Mouse (Mus musculus): ENCODE results near the gene Gabra1. TPM values are rescaled to one million over a fixed set of nuclear protein-coding genes. Genes with fewer than 3 reads are reported as not detected.

The Gabra1 gene
- polyA plus RNA-seq, 1 experiment = not detected

DNA sequence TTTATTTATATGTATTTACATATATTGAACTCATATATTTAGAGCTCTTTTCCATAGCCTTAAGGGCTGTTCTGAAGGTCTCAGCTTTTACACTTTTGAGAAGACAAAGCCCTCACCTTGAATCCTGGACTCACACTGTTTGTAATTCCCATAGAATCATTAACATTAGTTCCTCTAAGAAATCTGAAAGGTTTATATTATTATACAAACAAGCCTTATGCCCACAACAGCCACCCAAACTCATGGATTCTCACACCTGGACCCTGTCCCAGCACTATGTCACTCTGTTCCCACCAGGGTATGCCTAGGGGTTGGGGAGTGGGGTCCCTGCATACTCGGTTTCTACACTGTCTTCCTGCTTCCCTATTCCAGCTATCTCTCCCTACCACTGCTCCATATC, 72.7 kb downstream of the Gabra1 start:
- Histone ChIP-seq H3K4me1 (ENCODE audit: control insufficient read depth, insufficient read depth, insufficient read length, low read length) (no peaks in the 10 kb centered on the region), H3K27ac (ENCODE audit: insufficient read depth, low read depth, low read length) (no peak overlapping the region), H3K27me3 (ENCODE audit: control insufficient read depth, insufficient read depth, low read length) (no peaks in the 10 kb centered on the region), H3K36me3 (ENCODE audit: control insufficient read depth, insufficient read depth, low read length) (no peaks in the 10 kb centered on the region), H3K4me3 (ENCODE audit: low read depth, low read length) (no peak overlapping the region)
- TF ChIP-seq CTCF (IDR thresholded peaks at IDR 0.05; ENCODE audit: extremely low read depth, insufficient read length, insufficient replicate concordance, low read depth, low read length) = no peak
- TF ChIP-seq POLR2A (IDR thresholded peaks at IDR 0.05; ENCODE audit: low read depth, low read length) = no peak
- 68% methylated on average over 1 of the region's 1 CpGs for WGBS

DNA sequence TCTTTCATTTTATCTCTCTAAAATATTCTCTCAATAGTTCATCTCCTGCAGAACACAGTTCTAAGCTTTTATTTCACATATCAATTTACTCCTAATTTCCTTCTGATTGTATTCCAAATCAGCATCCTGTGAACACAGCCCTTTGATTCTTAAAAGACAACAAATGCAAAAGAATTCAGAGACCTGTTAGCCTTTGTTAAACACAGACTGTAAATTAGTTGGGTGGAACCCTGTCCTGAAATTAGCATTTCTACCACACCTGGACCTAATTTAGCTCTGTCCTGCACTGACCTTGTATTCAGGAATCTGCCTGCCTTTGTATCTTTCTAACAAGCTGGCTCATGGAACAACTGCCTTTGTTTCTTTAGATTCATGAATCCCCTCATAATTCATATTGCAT, 73.1 kb downstream of the Gabra1 start:
- no peaks in the 10 kb centered on the region for H3K36me3 ChIP-seq (ENCODE audit: control insufficient read depth, insufficient read depth, low read length)
- TF ChIP-seq POLR2A (IDR thresholded peaks at IDR 0.05; ENCODE audit: low read depth, low read length) = no peak
- no peak for TF ChIP-seq CTCF (IDR thresholded peaks at IDR 0.05; ENCODE audit: extremely low read depth, insufficient read length, insufficient replicate concordance, low read depth, low read length)
- no peak overlapping the region for H3K4me3 ChIP-seq (ENCODE audit: low read depth, low read length)
- no peak overlapping the region for H3K27ac ChIP-seq (ENCODE audit: insufficient read depth, low read depth, low read length)
- H3K4me1 ChIP-seq (ENCODE audit: control insufficient read depth, insufficient read depth, insufficient read length, low read length) = no peaks in the 10 kb centered on the region
- H3K27me3 ChIP-seq (ENCODE audit: control insufficient read depth, insufficient read depth, low read length) = no peaks in the 10 kb centered on the region

DNA sequence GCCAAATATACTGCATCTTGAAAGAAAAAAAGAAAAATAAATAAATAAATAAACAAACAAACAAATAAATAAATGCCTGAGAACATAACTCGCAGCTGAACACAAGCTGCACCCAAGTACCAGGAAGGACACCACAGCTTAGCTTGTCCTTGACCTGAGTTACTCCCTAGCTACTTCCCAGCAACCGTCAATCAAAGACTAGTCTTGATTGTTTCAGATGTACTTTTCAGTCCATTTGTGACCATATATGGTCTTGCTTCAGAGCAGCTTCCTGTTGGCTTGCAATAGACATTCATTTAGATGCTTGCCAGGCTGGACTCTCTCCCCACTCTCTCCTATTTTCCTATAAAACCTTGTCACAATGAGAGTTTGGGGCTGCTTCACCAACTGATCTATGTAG, 87.2 kb downstream of the Gabra1 start:
- WGBS = 71% methylated on average over 2 of the region's 2 CpGs

More for the DNA sequence above, 87.2 kb downstream of the Gabra1 start:
- TF ChIP-seq POLR2A (IDR thresholded peaks at IDR 0.05; ENCODE audit: low read depth, low read length) (no peak), CTCF (IDR thresholded peaks at IDR 0.05; ENCODE audit: extremely low read depth, insufficient read length, insufficient replicate concordance, low read depth, low read length) (no peak)
- Histone ChIP-seq H3K27me3 (ENCODE audit: control insufficient read depth, insufficient read depth, low read length) (no peaks in the 10 kb centered on the region), H3K4me3 (ENCODE audit: low read depth, low read length) (no peak overlapping the region), H3K27ac (ENCODE audit: insufficient read depth, low read depth, low read length) (no peak overlapping the region), H3K36me3 (ENCODE audit: control insufficient read depth, insufficient read depth, low read length) (no peaks in the 10 kb centered on the region), H3K4me1 (ENCODE audit: control insufficient read depth, insufficient read depth, insufficient read length, low read length) (no peaks in the 10 kb centered on the region)

Other genes with a start within 250 kb of the Gabra1 start
- gene Gabrg2, start 182.1 kb downstream of the Gabra1 start, polyA plus RNA-seq (2012; rRNA removed) = not detected in 2 replicates
- gene Gabra6, start 138.1 kb upstream of the Gabra1 start, polyA plus RNA-seq (2012; rRNA removed) = not detected in 2 replicates
- not detected in 2 replicates for gene Gabrb2, start 236.8 kb upstream of the Gabra1 start, polyA plus RNA-seq (2012; rRNA removed)

Data from small intestine, adult 2 months (tissue).